Mouse (Mus musculus) embryonic fibroblast, embryonic 13.5 days (primary cell): ENCODE measurements around the gene Pigh.

Experiments used
- CTCF ChIP-seq: IDR thresholded peaks from 2 replicates; pipeline ENCODE4 v1.5.1; 2011; ENCODE audit warnings: mild to moderate bottlenecking, control low read depth, low read length, moderate library complexity, borderline replicate concordance; ENCODE audit not compliant: insufficient read depth
- POLR2A ChIP-seq: IDR thresholded peaks from 2 replicates; pipeline ENCODE4 v1.6.1; 2011; ENCODE audit warnings: low read depth, mild to moderate bottlenecking, control low read depth, low read length, moderate library complexity

- TF ChIP-seq CTCF (no peak), POLR2A (no peak)
Measured at GRCm38 (mm10) chr12:79118991-79119390, 29.5 kb upstream of the Pigh start.
